Mouse (Mus musculus) right cerebral cortex, postnatal 25 days (tissue): ENCODE data around the gene Spon1.

Source experiments
- DNase-seq: peaks from one replicate; pipeline ENCODE4 v3.0.0; 2022

Gene Spon1

DNA sequence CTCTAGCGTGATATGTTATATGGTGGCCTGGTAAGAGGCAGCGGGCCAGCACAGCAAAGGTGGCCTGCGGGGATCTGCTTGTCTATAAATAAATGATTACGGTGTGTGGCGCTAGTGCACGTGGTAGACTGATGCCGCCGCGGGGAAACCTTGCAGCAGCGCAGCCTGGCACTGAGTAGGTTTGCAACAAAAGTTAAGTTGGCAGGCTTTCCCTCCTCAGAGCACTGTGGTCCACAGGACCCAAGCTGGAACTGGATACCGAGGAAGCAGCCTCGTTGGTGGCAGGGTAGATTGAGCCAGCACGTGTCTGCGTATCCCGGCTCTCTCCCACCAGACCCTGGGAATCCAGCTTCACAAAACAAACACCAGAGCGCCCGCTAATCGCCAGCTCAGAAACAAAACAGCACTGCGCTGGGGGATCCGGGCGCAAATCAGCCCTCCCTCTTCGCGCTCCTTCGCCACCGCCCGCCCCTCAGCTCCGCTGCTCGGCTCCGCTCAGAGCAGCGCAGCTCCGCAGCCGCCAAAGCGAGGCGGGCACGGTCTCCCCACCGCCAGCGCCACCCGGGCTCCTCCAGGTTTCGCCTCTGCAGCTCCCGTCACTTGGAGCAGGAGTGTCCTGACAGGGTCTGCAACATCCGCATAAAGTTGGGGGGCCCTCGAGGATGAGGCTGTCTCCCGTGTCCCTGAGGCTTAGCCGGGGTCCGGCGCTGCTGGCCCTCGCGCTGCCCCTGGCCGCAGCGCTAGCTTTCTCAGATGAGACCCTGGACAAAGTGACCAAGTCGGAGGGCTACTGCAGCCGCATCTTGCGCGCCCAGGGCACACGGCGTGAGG is at the start of gene Spon1:
Gene Spon1 (plus strand): TSS at position 332 of the 831 bp plus-strand sequence.
- DNase-seq: peak; percentile 74

GRCm38 (mm10) chr7:113721994-113722393 is 43.8 kb upstream of the Spon1 start:
- no peak for DNase-seq

DNA sequence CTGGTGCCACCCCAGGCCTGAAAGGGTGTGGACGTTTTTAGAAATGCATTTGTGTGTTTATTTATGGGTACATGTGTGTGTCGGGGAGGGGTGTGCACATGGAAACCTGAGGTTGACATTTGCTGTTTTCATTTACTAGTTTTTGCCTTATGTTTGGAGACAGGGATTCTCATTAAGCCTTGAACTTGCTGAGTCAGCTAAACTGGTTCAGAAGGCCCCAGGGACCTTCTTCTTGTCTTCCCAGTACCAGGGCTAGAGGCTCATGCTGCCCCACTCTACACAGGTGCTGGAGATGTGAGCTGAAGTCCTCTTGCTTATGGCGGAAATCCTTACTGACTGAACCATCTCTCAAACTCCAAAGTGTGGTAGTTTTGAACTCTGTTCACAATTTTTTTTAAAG is 41.9 kb upstream of the Spon1 start:
- no peak for DNase-seq

- DNase-seq: no peak
Observed at GRCm38 (mm10) chr7:113727999-113728713, 37.6 kb upstream of the Spon1 start.

- no peak for DNase-seq
Observed at GRCm38 (mm10) chr7:113728926-113729325, 36.9 kb upstream of the Spon1 start.

GRCm38 (mm10) chr7:113730406-113731247 is 35.2 kb upstream of the Spon1 start:
- no peak for DNase-seq

DNA sequence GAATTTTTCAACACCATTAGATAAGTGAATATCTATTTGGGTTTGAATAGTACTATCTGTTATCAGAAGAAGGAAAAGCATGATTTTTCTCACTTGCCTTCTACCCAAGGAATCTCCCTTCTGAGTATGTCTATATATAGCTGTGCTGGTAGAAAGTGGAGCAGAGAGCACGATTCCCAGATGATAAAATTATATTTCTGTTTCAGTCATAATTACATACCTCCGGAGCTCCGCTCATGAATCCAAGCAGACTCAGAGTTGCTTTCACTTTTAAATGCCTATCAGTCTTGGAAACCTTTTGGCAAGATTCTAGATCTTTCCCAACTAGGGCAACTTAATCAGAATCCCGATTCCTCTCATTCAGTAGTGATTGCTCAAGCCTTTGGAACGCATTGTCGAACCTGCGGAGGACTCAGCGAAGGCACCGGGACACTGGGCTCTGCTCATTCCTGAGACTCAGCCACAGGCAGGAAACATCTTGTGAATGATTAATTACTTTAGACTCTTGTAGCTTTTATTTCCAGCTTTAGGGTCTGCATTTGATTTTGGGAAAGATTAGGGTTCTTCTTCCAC is 27.9 kb upstream of the Spon1 start:
- DNase-seq: no peak

DNA sequence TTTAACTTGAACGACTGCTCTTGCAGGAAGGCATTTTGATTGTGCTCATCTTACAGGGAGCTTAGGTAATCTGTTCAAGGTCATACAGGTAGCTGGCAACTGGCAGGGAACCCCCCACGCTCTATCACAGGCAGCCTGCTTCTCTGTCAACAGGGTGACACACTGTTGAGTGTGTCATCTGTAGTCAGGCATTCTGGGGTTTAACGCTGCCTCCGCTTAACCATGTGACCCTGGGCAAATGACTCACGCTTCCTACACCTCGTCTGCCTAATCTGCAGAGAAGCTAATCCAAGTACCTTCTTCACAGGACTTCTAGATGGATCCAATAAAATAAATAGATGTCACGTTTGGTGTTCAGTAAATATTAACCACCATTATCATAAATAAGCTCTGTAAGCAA is 26.6 kb upstream of the Spon1 start:
- DNase-seq: peak; percentile 15

DNA sequence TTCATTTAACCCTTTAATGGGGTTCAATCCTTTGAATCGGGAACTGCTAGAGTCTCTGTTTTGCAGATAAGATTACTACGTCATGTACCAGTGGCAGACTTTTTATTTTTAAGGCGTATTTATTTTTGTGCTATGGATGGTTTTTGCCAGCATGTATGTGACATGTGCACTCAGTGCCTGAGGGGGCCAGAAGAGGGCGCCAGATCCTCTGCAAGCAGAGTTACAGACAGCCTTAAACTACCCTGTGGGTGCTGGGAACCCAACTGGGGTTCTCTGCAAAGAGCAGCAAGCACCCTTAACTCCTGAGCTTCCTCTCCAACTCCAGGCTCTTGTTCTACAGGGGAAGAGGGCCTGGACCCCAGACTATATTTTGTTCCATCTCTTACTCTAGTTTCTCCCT is 23.2 kb upstream of the Spon1 start:
- DNase-seq: no peak

DNA sequence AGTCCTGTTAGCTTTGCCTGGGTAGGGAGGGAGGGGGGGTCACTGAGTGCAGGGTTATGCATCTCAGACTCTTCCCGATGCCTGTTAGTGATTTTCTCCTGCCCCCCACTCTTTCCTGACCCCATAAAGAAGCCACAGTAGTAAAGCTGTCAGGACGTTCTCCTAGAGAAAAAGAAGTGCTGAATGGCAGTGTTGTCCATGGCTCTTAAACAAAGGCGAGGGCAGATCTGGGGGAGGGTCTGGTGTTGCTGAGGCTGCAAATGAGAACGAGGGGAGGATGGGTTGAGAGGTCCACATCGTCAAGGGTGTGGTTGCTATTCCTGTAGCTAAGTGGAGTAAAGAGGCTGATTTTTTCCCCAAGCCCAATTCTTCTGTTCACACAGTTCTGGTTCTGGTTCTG is 21.8 kb upstream of the Spon1 start:
- no peak for DNase-seq

- DNase-seq: no peak
Observed at GRCm38 (mm10) chr7:113756616-113757015, 9.2 kb upstream of the Spon1 start.

DNA sequence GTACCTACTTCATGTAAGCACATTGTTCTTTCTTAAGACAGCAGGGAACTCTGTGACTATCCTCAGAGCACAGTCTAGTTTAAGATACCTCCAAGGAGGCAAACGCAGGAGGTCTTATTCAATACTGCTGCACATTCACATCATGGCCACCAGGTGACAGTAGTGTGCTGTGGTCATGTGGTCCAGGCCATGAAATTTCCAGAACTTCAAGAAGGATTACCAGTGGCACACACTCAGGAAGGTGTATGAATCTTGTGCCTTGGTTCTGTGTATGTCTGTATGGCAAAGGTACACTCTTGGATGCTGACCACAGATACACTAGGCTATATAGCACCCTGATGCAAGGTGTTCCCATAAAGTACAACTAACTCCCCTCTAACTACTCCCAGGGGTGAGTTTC is 6.6 kb upstream of the Spon1 start:
- peak; percentile 55 for DNase-seq

- no peak for DNase-seq
Observed at GRCm38 (mm10) chr7:113765133-113765532, 665 bp upstream of the Spon1 start.

- DNase-seq: no peak
Observed at GRCm38 (mm10) chr7:113766498-113766941, 722 bp downstream of the Spon1 start.

- no peak for DNase-seq
Observed at GRCm38 (mm10) chr7:113767546-113767945, 1.7 kb downstream of the Spon1 start.

- DNase-seq: no peak
Observed at GRCm38 (mm10) chr7:113768174-113768935, 2.6 kb downstream of the Spon1 start.

- no peak for DNase-seq
Observed at GRCm38 (mm10) chr7:113769281-113769680, 3.5 kb downstream of the Spon1 start.

GRCm38 (mm10) chr7:113772135-113772534 is 6.3 kb downstream of the Spon1 start:
- no peak for DNase-seq

- no peak for DNase-seq
Observed at GRCm38 (mm10) chr7:113773436-113773835, 7.6 kb downstream of the Spon1 start.

DNA sequence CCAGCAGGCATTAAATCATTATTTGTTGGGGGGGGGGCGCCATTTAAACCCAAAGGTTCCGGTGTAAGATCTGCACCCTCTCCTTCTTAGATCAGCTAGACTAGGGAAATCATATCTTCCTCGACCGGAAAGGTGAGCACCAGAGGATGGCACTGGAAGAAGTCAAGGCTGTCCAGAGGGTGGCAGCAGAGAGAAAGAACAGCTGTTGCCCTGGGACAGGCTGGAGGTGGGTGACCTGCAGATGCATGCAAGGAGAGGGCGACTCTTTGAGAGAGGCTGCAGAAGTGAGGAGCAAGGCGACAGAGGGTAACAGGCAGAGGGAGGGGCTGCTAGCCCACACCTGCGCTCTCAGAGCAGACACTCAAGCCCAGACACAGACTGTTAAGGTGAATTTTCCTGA is 8.2 kb downstream of the Spon1 start:
- DNase-seq: peak; percentile 28

- no peak for DNase-seq
Observed at GRCm38 (mm10) chr7:113774906-113775305, 9.1 kb downstream of the Spon1 start.

DNA sequence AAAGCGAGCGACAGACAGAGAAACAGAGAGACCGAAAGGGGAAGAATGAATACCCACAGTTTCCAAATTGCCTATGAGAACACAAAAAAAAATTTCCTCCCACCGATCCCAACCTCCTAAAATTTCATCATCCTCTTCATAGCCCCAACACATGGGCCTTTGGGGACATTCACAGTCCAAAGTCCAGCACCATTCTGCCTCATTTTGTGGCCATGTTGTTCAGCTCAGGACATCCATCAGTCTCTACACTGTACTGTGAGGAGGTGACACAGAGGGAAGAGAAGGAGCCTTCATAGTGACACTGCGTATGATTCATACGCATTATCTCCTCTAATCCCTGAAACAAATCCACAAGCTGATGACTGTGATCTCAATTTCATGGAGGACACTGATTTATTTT is 12.7 kb downstream of the Spon1 start:
- DNase-seq: no peak
